Mouse (Mus musculus): ENCODE results near the gene Guk1.
"Not testable (repeated sequence)": the region's sequence is repeated elsewhere in the genome, so short reads cannot be mapped to it uniquely, and the experiment has no call there.

Gene Guk1

GRCm38 (mm10) chr11:59211561-59211960, 19.5 kb upstream of the Guk1 start:
- DNase-seq (ENCODE audit: extremely low spot score, low read depth, low spot score) = not testable (repeated sequence)

GRCm38 (mm10) chr11:59210020-59210419, 18.0 kb upstream of the Guk1 start:
- no peak for DNase-seq (ENCODE audit: extremely low spot score, low read depth, low spot score)

- no peak for DNase-seq (ENCODE audit: extremely low spot score, low read depth, low spot score)
Measured at GRCm38 (mm10) chr11:59209580-59209979, 17.6 kb upstream of the Guk1 start.

- DNase-seq (ENCODE audit: extremely low spot score, low read depth, low spot score) = no peak
Measured at GRCm38 (mm10) chr11:59209003-59209441, 17.0 kb upstream of the Guk1 start.

- no peak for DNase-seq (ENCODE audit: extremely low spot score, low read depth, low spot score)
Measured at GRCm38 (mm10) chr11:59208153-59208831, 16.3 kb upstream of the Guk1 start, which contains the start of gene 2310033P09Rik. Gene 2310033P09Rik, plus strand, starts transcription at chr11:59208321.

GRCm38 (mm10) chr11:59202081-59202995, 10.3 kb upstream of the Guk1 start, which contains the start of gene Mrpl55:
Gene Mrpl55, plus strand, starts transcription at chr11:59202486.
- no peak for DNase-seq (ENCODE audit: extremely low spot score, low read depth, low spot score)

GRCm38 (mm10) chr11:59201216-59202002, 9.4 kb upstream of the Guk1 start:
- DNase-seq (ENCODE audit: extremely low spot score, low read depth, low spot score) = no peak

GRCm38 (mm10) chr11:59196230-59196629, 4.2 kb upstream of the Guk1 start:
- no peak for DNase-seq (ENCODE audit: extremely low spot score, low read depth, low spot score)

GRCm38 (mm10) chr11:59191231-59192058, 567 bp downstream of the Guk1 start:
- DNase-seq (ENCODE audit: extremely low spot score, low read depth, low spot score) = no peak

- DNase-seq (ENCODE audit: extremely low spot score, low read depth, low spot score) = no peak
Measured at GRCm38 (mm10) chr11:59187706-59188105, 4.3 kb downstream of the Guk1 start.

GRCm38 (mm10) chr11:59185490-59185889, 6.5 kb downstream of the Guk1 start:
- no peak for DNase-seq (ENCODE audit: extremely low spot score, low read depth, low spot score)

GRCm38 (mm10) chr11:59183821-59184220, 8.2 kb downstream of the Guk1 start:
- DNase-seq (ENCODE audit: extremely low spot score, low read depth, low spot score) = no peak

GRCm38 (mm10) chr11:59182864-59183331, 9.1 kb downstream of the Guk1 start, which contains the start of gene Gjc2:
Gene Gjc2, minus strand, starts transcription at chr11:59183213.
- no peak for DNase-seq (ENCODE audit: extremely low spot score, low read depth, low spot score)

- DNase-seq (ENCODE audit: extremely low spot score, low read depth, low spot score) = no peak
Measured at GRCm38 (mm10) chr11:59176921-59177320, 15.1 kb downstream of the Guk1 start.

GRCm38 (mm10) chr11:59176475-59176874, 15.5 kb downstream of the Guk1 start:
- no peak for DNase-seq (ENCODE audit: extremely low spot score, low read depth, low spot score)

- DNase-seq (ENCODE audit: extremely low spot score, low read depth, low spot score) = no peak
Measured at GRCm38 (mm10) chr11:59174189-59174838, 17.7 kb downstream of the Guk1 start.

- no peak for DNase-seq (ENCODE audit: extremely low spot score, low read depth, low spot score)
Measured at GRCm38 (mm10) chr11:59170549-59170948, 21.5 kb downstream of the Guk1 start.

- DNase-seq (ENCODE audit: extremely low spot score, low read depth, low spot score) = no peak
Measured at GRCm38 (mm10) chr11:59169807-59170206, 22.2 kb downstream of the Guk1 start.

- no peak for DNase-seq (ENCODE audit: extremely low spot score, low read depth, low spot score)
Measured at GRCm38 (mm10) chr11:59165616-59166241, 26.3 kb downstream of the Guk1 start.

All from hindlimb bud, embryonic 11.5 days (tissue).